Mouse (Mus musculus) liver, postnatal 0 days (tissue): Measurements from ENCODE around the gene Asz1.

Experiments
- CTCF ChIP-seq: sonication (generic); IDR thresholded peaks from 2 replicates; pipeline ENCODE4 v1.5.1; 2016; ENCODE audit warnings: antibody characterized with exemption, low read depth
- EP300 ChIP-seq: IDR thresholded peaks from 2 replicates; pipeline ENCODE4 v1.6.1; 2016; ENCODE audit warnings: antibody characterized with exemption, low read depth, mild to moderate bottlenecking

- TF ChIP-seq EP300: no peak
- TF ChIP-seq CTCF: no peak
Measured at GRCm38 (mm10) chr6:18057899-18058298, 51.0 kb downstream of the Asz1 start.
